Comparison of ENCODE assay signal across 8 mouse cellular contexts in the genomic region with DNA sequence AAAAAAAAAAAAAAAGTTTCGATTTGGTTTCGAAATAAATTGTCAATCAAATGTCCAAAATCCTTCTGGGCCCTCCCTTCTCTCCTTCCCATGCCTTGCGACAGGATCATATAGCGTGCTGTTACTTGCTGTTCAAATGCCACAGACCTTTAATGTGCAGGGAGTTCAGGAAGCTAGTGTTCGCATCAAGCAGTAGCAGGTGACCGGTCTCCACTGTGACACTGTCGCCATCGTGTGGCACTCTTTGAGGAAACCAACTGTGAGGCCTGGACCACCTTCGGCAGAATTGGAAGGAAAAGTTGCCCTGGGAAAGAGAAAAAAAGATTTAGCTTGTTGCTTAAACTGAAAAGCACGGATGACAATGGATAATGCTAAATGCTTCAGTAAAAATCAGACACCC.
DNase-seq lines count a peak whose midpoint lies in the region; ATAC-seq lines count a peak whose summit lies in the region.

No protein-coding gene starts in this region.

- H3K9ac ChIP-seq in forebrain, embryonic 11.5 days (ENCODE audit: low read length), result no peak overlapping the region

- WGBS in forebrain, embryonic 11.5 days, result 23% methylated on average over 10 of the region's 10 CpGs
- WGBS in midbrain, embryonic 10.5 days, result 24% methylated on average over 10 of the region's 10 CpGs

- H3K27ac ChIP-seq in forebrain, embryonic 11.5 days (ENCODE audit: low read depth, low read length), result no peak overlapping the region
- no peak overlapping the region for H3K27ac ChIP-seq in midbrain, embryonic 10.5 days (replicated peaks)

- no peaks in the 10 kb centered on the region for H3K4me1 ChIP-seq in forebrain, embryonic 11.5 days (replicated peaks; ENCODE audit: control insufficient read depth, insufficient read depth, low read length)
- H3K4me1 ChIP-seq in midbrain, embryonic 10.5 days, result no peaks in the 10 kb centered on the region

- no peaks in the 10 kb centered on the region for H3K9me3 ChIP-seq in forebrain, embryonic 11.5 days (ENCODE audit: control insufficient read depth, low read length)
- no peaks in the 10 kb centered on the region for H3K9me3 ChIP-seq in midbrain, embryonic 10.5 days (replicated peaks)

- no peak overlapping the region for H3K4me2 ChIP-seq in forebrain, embryonic 11.5 days (ENCODE audit: low read depth, low read length, severe bottlenecking)

- no peaks in the 10 kb centered on the region for H3K36me3 ChIP-seq in forebrain, embryonic 11.5 days (ENCODE audit: control insufficient read depth, insufficient read depth, low read length)
- H3K36me3 ChIP-seq in midbrain, embryonic 10.5 days, result no peaks in the 10 kb centered on the region

- intact Hi-C loops in heart, postnatal 10 days (cut with DNase I), result loop anchor here (5.0 kb wide), 1 partner anchor 138 kb away; no protein-coding TSS in a partner anchor

- peak; percentile 83 for ATAC-seq in forebrain, embryonic 11.5 days (replicated peaks; ENCODE audit: low FRiP score)

- DNase-seq in heart, postnatal 10 days, result peak; percentile 4 to 25
- DNase-seq in heart, adult 8-10 months (ENCODE audit: low spot score), result no peak
- peak; percentile 45 for DNase-seq in R1 (ENCODE audit: low read depth, low spot score)
- DNase-seq in forebrain, embryonic 11.5 days (ENCODE audit: low spot score), result peak; percentile 76
- peak; percentile 27 to 72 for DNase-seq in layer of hippocampus, adult 18-20 months (ENCODE audit: low spot score in 2 of 2)
- peak; percentile 58 for DNase-seq in midbrain, embryonic 10.5 days (ENCODE audit: low spot score)
- DNase-seq in telencephalon, adult 2 months (ENCODE audit: low read depth, low spot score), result peak; percentile 16
- no peak for DNase-seq in B cell, adult 2 months

- H3K4me3 ChIP-seq in forebrain, embryonic 11.5 days (ENCODE audit: low read depth, low read length), result no peak overlapping the region
- no peak overlapping the region for H3K4me3 ChIP-seq in midbrain, embryonic 10.5 days

- H3K27me3 ChIP-seq in forebrain, embryonic 11.5 days (ENCODE audit: control insufficient read depth, insufficient read depth, low read length), result no peaks in the 10 kb centered on the region
- no peaks in the 10 kb centered on the region for H3K27me3 ChIP-seq in midbrain, embryonic 10.5 days (ENCODE audit: low read depth, poor library complexity, severe bottlenecking)

Comparison
In these comparisons a context has a peak if more than half of its experiments do, and no peak if none do; other contexts are left out.
1. DNase-seq: peak in heart, postnatal 10 days (2 of 2), R1 (single experiment), forebrain, embryonic 11.5 days (single experiment), layer of hippocampus, adult 18-20 months (2 of 2), midbrain, embryonic 10.5 days (single experiment) and telencephalon, adult 2 months (single experiment); none in heart, adult 8-10 months (single experiment) and B cell, adult 2 months (0 of 2).